Mouse (Mus musculus): ENCODE results near the gene Ptprs. TPM values are rescaled to one million over a fixed set of nuclear protein-coding genes. Genes with fewer than 3 reads are reported as not detected.

The Ptprs gene
- polyA plus RNA-seq, 1 experiment = 24.6 TPM

DNA sequence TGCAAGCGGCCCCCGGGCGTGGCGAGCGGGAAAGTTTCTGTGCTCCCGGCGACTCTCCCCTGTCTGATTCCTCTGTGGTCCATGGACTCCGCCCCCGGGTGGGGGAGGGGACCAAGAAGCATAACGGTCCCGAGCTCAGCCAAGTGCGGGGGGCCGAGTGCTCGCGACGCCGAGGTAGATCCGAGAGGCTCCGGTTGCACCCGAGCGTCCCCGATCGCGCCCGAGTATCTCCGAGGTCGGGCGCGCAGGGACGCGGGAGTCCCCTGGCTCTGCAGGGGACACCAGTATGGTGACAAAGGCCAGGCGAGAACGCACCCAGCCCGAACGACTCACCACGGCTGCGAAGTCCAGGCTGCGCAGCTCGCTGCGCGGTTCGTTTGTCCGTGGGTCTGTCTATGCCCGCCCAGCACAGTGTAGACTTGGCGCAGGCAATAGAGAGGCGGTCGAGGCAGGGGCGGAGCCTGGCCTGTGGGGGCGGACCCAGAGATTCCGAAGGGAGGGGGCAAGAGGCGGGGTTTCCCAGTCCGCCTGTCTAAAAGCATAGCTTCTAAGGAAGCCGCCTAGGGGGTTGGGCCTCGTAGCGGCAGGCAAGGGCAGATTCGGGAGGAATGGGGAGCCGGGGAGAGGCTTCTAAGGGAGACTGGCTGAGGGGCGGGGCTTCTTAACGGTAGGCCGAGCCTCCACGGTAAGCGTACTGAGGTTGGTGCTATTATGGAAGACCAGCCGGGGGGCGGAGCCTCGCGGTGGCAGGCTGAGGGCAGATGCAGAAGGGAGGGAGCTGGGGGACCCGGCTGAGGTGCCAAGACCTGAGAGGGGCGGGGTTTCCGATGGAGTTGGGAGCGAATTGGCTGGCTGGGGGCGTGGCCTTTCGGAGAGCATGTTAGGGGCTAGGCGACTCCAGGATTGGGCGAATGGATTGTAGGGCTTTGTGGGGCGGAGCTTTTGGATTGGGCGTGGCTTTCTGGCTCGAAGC, 14.2 kb downstream of the Ptprs start:
- TF ChIP-seq GATA1 (IDR thresholded peaks at IDR 0.05; ENCODE audit: borderline replicate concordance, low read length) (no peak), FLI1 (IDR thresholded peaks at IDR 0.05; ENCODE audit: low read length) (no peak)
- Histone ChIP-seq H3K27me3 (replicated peaks) (peaks cover 56% of the 10 kb centered on the region), H3K36me3 (replicated peaks; ENCODE audit: low read length) (peaks cover 2% of the 10 kb centered on the region), H3K4me1 (peaks cover 62% of the 10 kb centered on the region), H3K4me3 (replicated peaks) (peak overlapping the region; percentile 97), H3K9me3 (no peaks in the 10 kb centered on the region)

DNA sequence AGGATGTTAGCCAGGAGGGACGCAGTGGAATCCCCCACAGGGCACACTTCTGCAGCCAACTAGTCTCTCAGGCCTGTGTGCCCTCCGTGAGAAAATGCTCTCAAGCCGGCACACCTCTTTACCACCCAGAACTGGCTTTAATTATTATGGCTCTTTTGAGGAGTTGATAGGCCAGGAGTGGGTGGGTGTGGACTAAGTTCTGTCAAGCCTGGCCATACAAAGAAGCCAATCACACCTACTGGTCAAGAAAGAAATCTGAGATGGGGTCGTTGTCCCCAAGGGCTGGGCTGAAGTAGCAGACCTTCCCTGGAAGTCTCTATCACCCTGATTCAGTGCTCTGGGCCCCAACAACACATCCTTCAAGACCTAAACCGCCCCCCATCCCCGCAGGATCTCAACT, 15.4 kb downstream of the Ptprs start:
- TF ChIP-seq GATA1 (IDR thresholded peaks at IDR 0.05; ENCODE audit: borderline replicate concordance, low read length) = no peak
- no peak for TF ChIP-seq FLI1 (IDR thresholded peaks at IDR 0.05; ENCODE audit: low read length)
- H3K4me3 ChIP-seq (replicated peaks) = peak overlapping the region; percentile 97
- H3K4me1 ChIP-seq = peaks cover 70% of the 10 kb centered on the region
- H3K36me3 ChIP-seq (replicated peaks; ENCODE audit: low read length) = peaks cover 12% of the 10 kb centered on the region
- H3K27me3 ChIP-seq (replicated peaks) = peaks cover 59% of the 10 kb centered on the region
- no peaks in the 10 kb centered on the region for H3K9me3 ChIP-seq

DNA sequence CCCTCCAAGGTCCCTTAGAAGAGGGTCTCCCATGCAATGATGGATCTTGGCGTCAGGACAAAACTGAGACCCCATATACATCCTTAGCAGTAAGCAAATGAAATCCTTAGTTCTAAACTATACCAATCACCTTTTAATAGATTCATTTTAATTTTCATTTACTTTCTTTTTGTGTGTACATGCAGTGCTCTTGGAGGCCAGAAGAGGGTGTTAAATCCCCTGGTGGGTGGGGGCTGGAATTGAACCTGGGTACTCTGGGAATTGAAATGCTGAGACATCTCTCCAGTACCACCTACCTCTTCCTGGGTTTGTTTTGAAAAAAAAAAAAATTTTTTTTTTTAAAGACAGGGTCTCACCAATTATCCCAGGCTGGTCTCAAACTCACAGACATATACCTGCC, 18.8 kb downstream of the Ptprs start:
- peaks cover 35% of the 10 kb centered on the region for H3K36me3 ChIP-seq (replicated peaks; ENCODE audit: low read length)
- H3K9me3 ChIP-seq = no peaks in the 10 kb centered on the region
- peaks cover 81% of the 10 kb centered on the region for H3K4me1 ChIP-seq
- peaks cover 47% of the 10 kb centered on the region for H3K27me3 ChIP-seq (replicated peaks)
- H3K4me3 ChIP-seq (replicated peaks) = no peak overlapping the region
- TF ChIP-seq FLI1 (IDR thresholded peaks at IDR 0.05; ENCODE audit: low read length) = no peak
- TF ChIP-seq GATA1 (IDR thresholded peaks at IDR 0.05; ENCODE audit: borderline replicate concordance, low read length) = no peak

DNA sequence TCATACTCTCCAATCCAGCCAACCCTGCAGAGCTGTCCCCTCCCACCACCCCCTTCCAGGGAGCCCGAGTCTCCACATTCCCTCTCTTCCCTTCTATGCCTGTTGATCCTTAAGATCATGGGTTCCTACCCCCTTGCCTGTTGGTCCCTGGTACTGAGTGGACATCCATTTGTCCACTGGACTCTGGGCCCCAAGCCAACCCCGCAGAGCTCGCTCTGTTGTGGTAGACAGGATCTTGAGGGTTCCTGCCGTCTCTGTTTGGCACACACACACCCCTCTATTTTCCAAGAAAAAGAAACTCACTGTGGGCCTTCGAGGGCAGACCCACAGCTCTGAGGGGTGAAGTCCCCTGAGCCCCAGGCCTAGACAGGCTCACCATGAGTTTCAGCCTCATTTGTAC, 19.9 kb downstream of the Ptprs start:
- H3K36me3 ChIP-seq (replicated peaks; ENCODE audit: low read length) = peaks cover 46% of the 10 kb centered on the region
- peaks cover 73% of the 10 kb centered on the region for H3K4me1 ChIP-seq
- H3K4me3 ChIP-seq (replicated peaks) = no peak overlapping the region

DNA sequence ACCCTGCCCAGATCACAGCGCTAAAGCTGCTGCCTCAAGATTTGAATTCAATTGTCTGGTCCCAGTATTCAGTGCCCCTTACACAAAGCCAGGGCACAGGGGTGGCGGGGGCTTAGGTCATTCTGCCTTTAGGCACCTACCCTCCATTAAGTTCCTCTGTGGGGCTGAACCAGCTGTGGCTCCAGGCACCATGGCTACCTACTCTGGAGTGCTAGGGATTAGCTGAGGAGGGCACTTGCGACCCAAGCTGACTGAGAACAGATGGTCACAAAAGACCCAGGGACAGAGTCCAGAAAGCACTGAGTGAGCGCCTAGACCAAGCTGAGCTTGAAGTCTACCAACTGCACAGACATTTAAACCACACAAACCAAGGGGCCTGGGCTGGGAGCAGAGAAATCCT, 22.6 kb downstream of the Ptprs start:
- Histone ChIP-seq H3K9me3 (no peaks in the 10 kb centered on the region), H3K4me3 (replicated peaks) (no peak overlapping the region), H3K36me3 (replicated peaks; ENCODE audit: low read length) (peaks cover 73% of the 10 kb centered on the region), H3K27me3 (replicated peaks) (peaks cover 47% of the 10 kb centered on the region), H3K4me1 (peaks cover 47% of the 10 kb centered on the region)
- TF ChIP-seq FLI1 (IDR thresholded peaks at IDR 0.05; ENCODE audit: low read length) = no peak
- TF ChIP-seq GATA1 (IDR thresholded peaks at IDR 0.05; ENCODE audit: borderline replicate concordance, low read length) = no peak

More for the DNA sequence above, 19.9 kb downstream of the Ptprs start:
- no peak for TF ChIP-seq FLI1 (IDR thresholded peaks at IDR 0.05; ENCODE audit: low read length)
- no peak for TF ChIP-seq GATA1 (IDR thresholded peaks at IDR 0.05; ENCODE audit: borderline replicate concordance, low read length)
- H3K9me3 ChIP-seq = no peaks in the 10 kb centered on the region
- H3K27me3 ChIP-seq (replicated peaks) = peaks cover 53% of the 10 kb centered on the region

DNA sequence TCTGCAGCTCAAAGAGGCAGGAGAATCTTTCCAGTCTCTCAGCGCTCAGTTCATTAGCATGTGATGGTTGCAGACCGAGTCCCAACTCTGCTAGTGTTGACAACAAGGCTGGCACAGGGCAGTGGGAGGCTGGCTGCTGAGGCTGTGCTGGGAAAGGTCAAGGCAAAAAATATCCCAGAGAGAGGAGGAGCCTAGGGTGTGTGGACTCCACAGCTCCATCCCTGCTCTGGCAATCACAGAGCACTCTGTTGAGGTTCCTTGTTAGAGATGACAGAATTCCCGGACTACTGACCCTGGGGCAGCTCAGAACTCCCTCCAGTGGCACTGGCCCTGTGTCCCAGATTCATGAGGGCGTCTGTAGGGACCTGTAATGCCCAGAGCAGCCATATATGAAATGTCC, 23.0 kb downstream of the Ptprs start:
- peaks cover 42% of the 10 kb centered on the region for H3K4me1 ChIP-seq
- H3K9me3 ChIP-seq = no peaks in the 10 kb centered on the region
- H3K36me3 ChIP-seq (replicated peaks; ENCODE audit: low read length) = peaks cover 77% of the 10 kb centered on the region
- TF ChIP-seq FLI1 (IDR thresholded peaks at IDR 0.05; ENCODE audit: low read length) (no peak), GATA1 (IDR thresholded peaks at IDR 0.05; ENCODE audit: borderline replicate concordance, low read length) (no peak)
- H3K27me3 ChIP-seq (replicated peaks) = peaks cover 45% of the 10 kb centered on the region
- H3K4me3 ChIP-seq (replicated peaks) = no peak overlapping the region

DNA sequence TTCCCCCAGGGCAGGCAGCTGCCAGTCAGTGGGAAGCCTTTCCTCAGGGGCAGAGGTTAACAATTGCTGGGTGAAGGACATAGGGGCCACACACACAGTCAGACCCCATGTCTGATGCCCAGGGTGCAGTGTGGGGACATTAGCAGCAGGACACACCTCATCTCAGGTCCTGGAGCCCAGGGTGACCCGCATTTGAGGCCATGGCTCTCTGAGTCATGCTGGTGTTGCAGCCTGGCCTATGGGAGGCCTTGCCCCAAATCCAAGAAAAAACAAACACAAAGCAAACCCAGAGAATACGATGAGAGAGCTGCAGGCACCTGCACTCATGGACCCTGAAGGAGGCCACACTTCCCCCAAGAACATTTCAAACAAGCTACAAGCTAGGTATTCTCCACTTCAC, 28.6 kb downstream of the Ptprs start:
- peaks cover 36% of the 10 kb centered on the region for H3K27me3 ChIP-seq (replicated peaks)
- no peaks in the 10 kb centered on the region for H3K9me3 ChIP-seq
- H3K4me1 ChIP-seq = peaks cover 24% of the 10 kb centered on the region
- TF ChIP-seq FLI1 (IDR thresholded peaks at IDR 0.05; ENCODE audit: low read length) (no peak), GATA1 (IDR thresholded peaks at IDR 0.05; ENCODE audit: borderline replicate concordance, low read length) (no peak)
- peaks cover 68% of the 10 kb centered on the region for H3K36me3 ChIP-seq (replicated peaks; ENCODE audit: low read length)
- no peak overlapping the region for H3K4me3 ChIP-seq (replicated peaks)

DNA sequence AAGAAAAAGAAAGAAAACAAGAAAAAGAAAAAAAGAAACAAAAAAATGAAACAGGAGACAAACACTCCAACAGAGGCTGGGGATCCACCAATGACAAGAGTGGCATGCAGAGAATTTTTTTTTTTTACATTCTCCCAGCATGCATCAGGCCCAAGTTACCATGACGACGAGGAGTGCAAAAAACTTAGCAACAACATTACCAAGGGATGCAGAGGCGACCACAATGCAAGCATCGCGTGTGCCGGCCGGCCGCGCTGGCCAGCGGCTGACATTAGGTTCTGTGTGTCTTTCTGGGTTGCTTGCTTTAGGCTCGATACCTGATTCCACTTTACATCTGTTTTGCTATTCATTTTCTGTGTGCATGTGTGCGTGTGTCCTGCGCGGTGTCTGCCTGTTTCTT, 30.9 kb downstream of the Ptprs start:
- TF ChIP-seq FLI1 (IDR thresholded peaks at IDR 0.05; ENCODE audit: low read length) (no peak), GATA1 (IDR thresholded peaks at IDR 0.05; ENCODE audit: borderline replicate concordance, low read length) (no peak)
- H3K4me1 ChIP-seq = peaks cover 47% of the 10 kb centered on the region
- H3K27me3 ChIP-seq (replicated peaks) = peaks cover 24% of the 10 kb centered on the region
- H3K9me3 ChIP-seq = no peaks in the 10 kb centered on the region
- peaks cover 53% of the 10 kb centered on the region for H3K36me3 ChIP-seq (replicated peaks; ENCODE audit: low read length)
- no peak overlapping the region for H3K4me3 ChIP-seq (replicated peaks)

DNA sequence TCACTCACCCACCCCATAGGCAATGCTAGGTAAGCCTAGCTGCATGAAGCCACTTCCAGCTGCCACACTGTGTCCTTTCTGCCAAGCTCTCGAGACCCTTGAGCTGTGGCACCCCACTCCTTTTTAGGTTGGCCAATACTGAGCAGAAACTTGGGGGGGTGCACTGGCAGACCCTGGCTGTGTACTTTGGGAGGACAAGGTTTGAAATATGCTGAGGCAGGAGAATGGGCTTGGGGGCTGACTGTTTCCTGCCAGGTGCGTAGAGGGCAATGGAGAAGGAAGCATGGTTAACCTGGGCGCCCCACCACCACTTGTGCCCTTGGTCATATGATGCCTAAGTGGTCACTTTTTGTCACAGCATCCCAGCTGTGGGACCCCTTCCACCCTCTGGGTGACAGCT, 31.5 kb downstream of the Ptprs start:
- Histone ChIP-seq H3K27me3 (replicated peaks) (peaks cover 21% of the 10 kb centered on the region), H3K4me3 (replicated peaks) (no peak overlapping the region), H3K9me3 (no peaks in the 10 kb centered on the region), H3K4me1 (peaks cover 48% of the 10 kb centered on the region), H3K36me3 (replicated peaks; ENCODE audit: low read length) (peaks cover 46% of the 10 kb centered on the region)
- TF ChIP-seq FLI1 (IDR thresholded peaks at IDR 0.05; ENCODE audit: low read length) (no peak), GATA1 (IDR thresholded peaks at IDR 0.05; ENCODE audit: borderline replicate concordance, low read length) (no peak)

DNA sequence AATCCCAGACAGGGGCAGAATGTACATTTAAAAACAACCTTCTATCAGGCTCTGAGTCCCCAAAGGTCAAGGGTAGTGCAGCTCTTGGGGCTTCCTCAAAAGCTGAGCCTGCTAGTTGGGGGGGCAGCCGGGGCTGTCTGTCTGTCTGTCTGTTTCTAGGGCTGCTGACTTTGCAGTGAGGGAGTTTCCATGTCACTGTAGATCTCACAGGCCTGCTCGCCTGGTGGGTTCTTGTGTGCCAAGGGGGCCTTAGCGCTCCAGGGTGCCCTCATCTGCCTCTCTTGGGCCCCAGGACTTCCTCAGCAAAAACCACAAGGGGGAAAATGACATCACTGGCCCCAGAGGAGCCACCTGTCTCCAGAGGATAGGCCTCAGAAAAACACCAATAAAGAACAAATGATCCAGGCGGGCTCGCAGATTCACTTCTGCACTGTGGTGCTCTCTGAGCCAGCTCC, 32.9 kb downstream of the Ptprs start:
- H3K36me3 ChIP-seq (replicated peaks; ENCODE audit: low read length) = peaks cover 32% of the 10 kb centered on the region
- H3K27me3 ChIP-seq (replicated peaks) = peaks cover 20% of the 10 kb centered on the region
- H3K4me3 ChIP-seq (replicated peaks) = no peak overlapping the region
- no peak for TF ChIP-seq FLI1 (IDR thresholded peaks at IDR 0.05; ENCODE audit: low read length)
- TF ChIP-seq GATA1 (IDR thresholded peaks at IDR 0.05; ENCODE audit: borderline replicate concordance, low read length) = no peak
- peaks cover 48% of the 10 kb centered on the region for H3K4me1 ChIP-seq
- H3K9me3 ChIP-seq = no peaks in the 10 kb centered on the region
